Mouse (Mus musculus) heart, adult 18-20 months (tissue): ENCODE measurements around the gene Ddx6. TPM values are rescaled to one million over a fixed set of nuclear protein-coding genes. Genes with fewer than 3 reads are reported as not detected.
"Not testable (repeated sequence)": the region's sequence is repeated elsewhere in the genome, so short reads cannot be mapped to it uniquely, and the experiment has no call there.

Experiments used
- DNase-seq, 2 experiments: peaks; one replicate each; pipeline ENCODE4 v3.0.0; 2021 to 2022; ENCODE audit warnings: mixed read lengths in 1 of 2
- total RNA-seq, 2 experiments: library from RNA; stranded (reverse); gene quantifications; 2 replicates each; pipeline ENCODE4 v1.2.3; 2021

Gene Ddx6
- total RNA-seq, 2 experiments from 2014 or later = 89.2 to 90.7 TPM

- DNase-seq = no peak
Observed at GRCm38 (mm10) chr9:44593886-44594285, 10.8 kb upstream of the Ddx6 start.

- DNase-seq = no peak
Observed at GRCm38 (mm10) chr9:44594901-44595536, 9.7 kb upstream of the Ddx6 start.

- no peak for DNase-seq
Observed at GRCm38 (mm10) chr9:44595537-44595930, 9.2 kb upstream of the Ddx6 start.

- DNase-seq = no peak
Observed at GRCm38 (mm10) chr9:44597742-44598141, 7.0 kb upstream of the Ddx6 start.

GRCm38 (mm10) chr9:44598899-44599495, 5.7 kb upstream of the Ddx6 start:
- peak in 1 of 2 experiments; percentile 34 for DNase-seq

GRCm38 (mm10) chr9:44599616-44600015, 5.1 kb upstream of the Ddx6 start:
- DNase-seq = peak; percentile 25 to 28

- DNase-seq = no peak
Observed at GRCm38 (mm10) chr9:44600801-44601200, 3.9 kb upstream of the Ddx6 start.

- no peak for DNase-seq
Observed at GRCm38 (mm10) chr9:44602766-44603165, 1.9 kb upstream of the Ddx6 start.

- peak; percentile 71 to 82 for DNase-seq
Observed at GRCm38 (mm10) chr9:44603454-44604289, 1.0 kb upstream of the Ddx6 start.

GRCm38 (mm10) chr9:44604290-44604778, 358 bp upstream of the Ddx6 start:
- DNase-seq = peak; percentile 84 to 87

- DNase-seq = peak in 1 of 2 experiments; percentile 20
Observed at GRCm38 (mm10) chr9:44605616-44606165, 999 bp downstream of the Ddx6 start.

GRCm38 (mm10) chr9:44606646-44607045, 2.0 kb downstream of the Ddx6 start:
- DNase-seq = no peak

- no peak for DNase-seq
Observed at GRCm38 (mm10) chr9:44607306-44607705, 2.6 kb downstream of the Ddx6 start.

- no peak for DNase-seq
Observed at GRCm38 (mm10) chr9:44610371-44610770, 5.7 kb downstream of the Ddx6 start.

- not testable (repeated sequence) for DNase-seq
Observed at GRCm38 (mm10) chr9:44613081-44613480, 8.4 kb downstream of the Ddx6 start.

- DNase-seq = no peak
Observed at GRCm38 (mm10) chr9:44621114-44621513, 16.4 kb downstream of the Ddx6 start.

- no peak for DNase-seq
Observed at GRCm38 (mm10) chr9:44624390-44624789, 19.7 kb downstream of the Ddx6 start.

- no peak for DNase-seq
Observed at GRCm38 (mm10) chr9:44626268-44626667, 21.6 kb downstream of the Ddx6 start.

GRCm38 (mm10) chr9:44637551-44638169, 33.0 kb downstream of the Ddx6 start:
- peak; percentile 48 to 64 for DNase-seq

GRCm38 (mm10) chr9:44638726-44639125, 34.0 kb downstream of the Ddx6 start:
- peak; percentile 44 to 66 for DNase-seq

GRCm38 (mm10) chr9:44640028-44640427, 35.3 kb downstream of the Ddx6 start:
- not testable (repeated sequence) for DNase-seq
